Mouse (Mus musculus) intestine, embryonic 14.5 days (tissue): ENCODE data around the gene Gm42688. TPM values are rescaled to one million over a fixed set of nuclear protein-coding genes. Genes with fewer than 3 reads are reported as not detected.

Experiments
- ATAC-seq: fragments of 200-750 bp; cut with Nextera tagmentation; replicated peaks from 2 replicates; pipeline ENCODE4 v1.8.0; 2017; ENCODE audit warnings: low read depth, moderate number of reproducible peaks, moderate TSS enrichment, moderate library complexity; ENCODE audit not compliant: low FRiP score, low TSS enrichment
- DNase-seq: peaks from one replicate; pipeline ENCODE4 v3.0.0-alpha.2; 2018; ENCODE audit warnings: low spot score
- H3K27ac ChIP-seq: fragments of 300-500 bp; sonication (generic); 2 replicates; pipeline ENCODE4 v1.5.1; 2014; ENCODE audit warnings: low read depth, mild to moderate bottlenecking, control low read depth
- H3K27me3 ChIP-seq: fragments of 300-500 bp; sonication (generic); replicated peaks from 2 replicates; pipeline ENCODE4 v1.6.1; 2014; ENCODE audit warnings: low read length, control low read depth; ENCODE audit not compliant: control insufficient read depth, insufficient read depth
- H3K36me3 ChIP-seq: fragments of 300-500 bp; sonication (generic); 2 replicates; pipeline ENCODE4 v1.6.1; 2014; ENCODE audit warnings: low read length, control low read depth; ENCODE audit not compliant: control insufficient read depth, insufficient read depth
- H3K4me1 ChIP-seq: fragments of 300-500 bp; sonication (generic); replicated peaks from 2 replicates; pipeline ENCODE4 v1.6.1; 2014; ENCODE audit warnings: low read length, control low read depth, mixed read lengths; ENCODE audit not compliant: control insufficient read depth, insufficient read depth
- H3K4me2 ChIP-seq: fragments of 300-500 bp; sonication (generic); 2 replicates; pipeline ENCODE4 v1.6.1; 2014; ENCODE audit warnings: low read length
- H3K4me3 ChIP-seq: fragments of 300-500 bp; sonication (generic); 2 replicates; pipeline ENCODE4 v1.5.1; 2014; ENCODE audit warnings: low read depth, low read length, control low read depth, mixed read lengths
- H3K9ac ChIP-seq: fragments of 300-500 bp; sonication (generic); 2 replicates; pipeline ENCODE4 v1.6.1; 2014; ENCODE audit warnings: mild to moderate bottlenecking, low read length
- H3K9me3 ChIP-seq: fragments of 300-500 bp; sonication (generic); 2 replicates; pipeline ENCODE4 v1.6.1; 2016; ENCODE audit warnings: low read length, control low read depth; ENCODE audit not compliant: control insufficient read depth
- WGBS: fragments of 180-500 bp; shearing (Covaris S2); extraction: QIAGEN DNeasy Blood & Tissue Kit; methylation state at CpG from one replicate; pipeline ENCODE4 v1.1.7; 2014; 5-methylcytosine and 5-hydroxymethylcytosine counted together
- polyA plus RNA-seq: library from polyadenylated mRNA; unstranded; fragments of >200 nt; fragmentation: Nextera tagmentation; extraction: Ambion mirVana; gene quantifications from 2 replicates; pipeline ENCODE4 v1.2.1, GENCODE M21; 2014

Gene Gm42688
- polyA plus RNA-seq, 1 experiment from 2014 or later = 2.6 TPM

- WGBS = under 1% methylated on average over 25 of the region's 26 CpGs
- H3K9ac ChIP-seq = peak overlapping the region; percentile 93
These were observed 35.6 kb downstream of the Gm42688 start for GRCm38 (mm10) chr6:83136881-83137575.

GRCm38 (mm10) chr6:83137576-83137950 lies 36.1 kb downstream of the Gm42688 start:
- peak overlapping the region; percentile 100 for H3K27ac ChIP-seq
- peak overlapping the region; percentile 80 for H3K4me2 ChIP-seq
- H3K4me3 ChIP-seq = peak overlapping the region; percentile 64
- DNase-seq = no peak
- no peaks in the 10 kb centered on the region for H3K27me3 ChIP-seq
- peak overlapping the region; percentile 93 for H3K9ac ChIP-seq
- 0% methylated on average over 12 of the region's 12 CpGs for WGBS
- H3K9me3 ChIP-seq = no peaks in the 10 kb centered on the region
- no peaks in the 10 kb centered on the region for H3K36me3 ChIP-seq
- ATAC-seq = peak; percentile 69
- H3K4me1 ChIP-seq = peaks cover 43% of the 10 kb centered on the region

More at GRCm38 (mm10) chr6:83136881-83137575, 35.6 kb downstream of the Gm42688 start:
- DNase-seq (peak; percentile 95), ATAC-seq (peak; percentile 83)
- Histone ChIP-seq H3K36me3 (no peaks in the 10 kb centered on the region), H3K27me3 (no peaks in the 10 kb centered on the region), H3K4me1 (peaks cover 38% of the 10 kb centered on the region), H3K4me2 (peak overlapping the region; percentile 80), H3K9me3 (no peaks in the 10 kb centered on the region), H3K27ac (peak overlapping the region; percentile 100), H3K4me3 (peak overlapping the region; percentile 64)

GRCm38 (mm10) chr6:83138056-83138455 lies 36.6 kb downstream of the Gm42688 start:
- Histone ChIP-seq H3K27me3 (no peaks in the 10 kb centered on the region), H3K4me3 (peak overlapping the region; percentile 64), H3K36me3 (no peaks in the 10 kb centered on the region), H3K4me1 (peaks cover 43% of the 10 kb centered on the region), H3K9me3 (no peaks in the 10 kb centered on the region), H3K4me2 (peak overlapping the region; percentile 80), H3K27ac (peak overlapping the region; percentile 100), H3K9ac (peak overlapping the region; percentile 93)
- peak; percentile 34; the same call in 1 of the 2 replicates for ATAC-seq
- DNase-seq = no peak
- whole genome bisulfite sequencing = 0% methylated on average over 11 of the region's 11 CpGs

- DNase-seq (no peak), ATAC-seq (no peak)
- H3K4me1 ChIP-seq = peaks cover 39% of the 10 kb centered on the region
- H3K4me2 ChIP-seq = no peak overlapping the region
- H3K36me3 ChIP-seq = no peaks in the 10 kb centered on the region; the same call in 1 of the 2 replicates
- H3K27me3 ChIP-seq = no peaks in the 10 kb centered on the region
- no peak overlapping the region for H3K4me3 ChIP-seq
- H3K9ac ChIP-seq = no peak overlapping the region
- H3K27ac ChIP-seq = no peak overlapping the region
- H3K9me3 ChIP-seq = no peaks in the 10 kb centered on the region
- WGBS = 86% methylated on average over 8 of the region's 8 CpGs
These were observed 38.6 kb downstream of the Gm42688 start for GRCm38 (mm10) chr6:83140044-83140443.

- Histone ChIP-seq H3K9ac (no peak overlapping the region), H3K36me3 (peaks cover 9% of the 10 kb centered on the region), H3K9me3 (no peaks in the 10 kb centered on the region), H3K27ac (no peak overlapping the region), H3K27me3 (no peaks in the 10 kb centered on the region), H3K4me3 (peak overlapping the region; percentile 18), H3K4me1 (peaks cover 29% of the 10 kb centered on the region), H3K4me2 (peak overlapping the region; percentile 51)
- ATAC-seq (no peak), DNase-seq (no peak)
- 33% methylated on average over 4 of the region's 4 CpGs for WGBS
These were observed 40.2 kb downstream of the Gm42688 start for GRCm38 (mm10) chr6:83141636-83142035.

DNA sequence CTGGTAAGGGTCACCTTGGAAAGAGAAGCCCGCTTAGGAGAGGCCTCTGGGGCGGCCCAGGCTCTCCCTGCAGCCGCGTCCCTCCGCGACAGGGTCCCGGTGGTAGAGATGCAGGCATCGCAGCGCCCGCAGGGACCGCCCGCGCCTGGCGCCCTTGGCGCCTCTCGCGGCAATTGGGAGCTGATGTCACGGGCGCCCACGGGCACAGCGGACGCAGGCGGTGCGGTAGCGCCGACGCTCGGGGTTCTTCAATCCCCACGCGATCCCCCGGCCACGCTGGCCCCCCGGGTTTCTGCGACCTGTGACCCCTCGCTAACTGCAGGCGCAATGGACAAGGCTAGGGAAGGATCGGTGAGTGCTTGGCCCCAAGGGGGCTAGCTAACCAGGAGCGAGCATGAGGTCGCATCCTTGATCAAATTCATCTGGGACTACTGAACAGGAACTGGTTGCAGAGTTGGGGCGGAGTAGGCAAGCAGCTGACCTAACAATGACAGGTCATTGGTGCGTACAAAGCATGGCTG lies 40.9 kb downstream of the Gm42688 start:
- H3K4me1 ChIP-seq = peaks cover 29% of the 10 kb centered on the region
- peaks cover 16% of the 10 kb centered on the region for H3K36me3 ChIP-seq
- peak overlapping the region; percentile 18 for H3K4me3 ChIP-seq
- ATAC-seq = no peak
- WGBS = 12% methylated on average over 39 of the region's 41 CpGs
- no peak overlapping the region for H3K27ac ChIP-seq
- no peaks in the 10 kb centered on the region for H3K9me3 ChIP-seq
- H3K4me2 ChIP-seq = peak overlapping the region; percentile 51
- H3K27me3 ChIP-seq = no peaks in the 10 kb centered on the region
- DNase-seq = no peak
- peak overlapping the region; percentile 32 for H3K9ac ChIP-seq

- no peak overlapping the region for H3K27ac ChIP-seq
- no peak overlapping the region for H3K4me2 ChIP-seq
- peaks cover 27% of the 10 kb centered on the region for H3K4me1 ChIP-seq
- WGBS = 54% methylated on average over 10 of the region's 11 CpGs
- H3K9ac ChIP-seq = no peak overlapping the region
- no peak overlapping the region for H3K4me3 ChIP-seq
- DNase-seq (no peak), ATAC-seq (no peak)
- H3K36me3 ChIP-seq = peaks cover 22% of the 10 kb centered on the region
- H3K9me3 ChIP-seq = no peaks in the 10 kb centered on the region
- H3K27me3 ChIP-seq = no peaks in the 10 kb centered on the region
These were observed 41.5 kb downstream of the Gm42688 start for GRCm38 (mm10) chr6:83142886-83143285.

- 68% methylated on average over 2 of the region's 2 CpGs for WGBS
- Histone ChIP-seq H3K36me3 (peaks cover 42% of the 10 kb centered on the region), H3K4me2 (no peak overlapping the region), H3K9ac (no peak overlapping the region), H3K4me1 (peaks cover 11% of the 10 kb centered on the region), H3K27me3 (no peaks in the 10 kb centered on the region), H3K9me3 (no peaks in the 10 kb centered on the region), H3K27ac (no peak overlapping the region), H3K4me3 (no peak overlapping the region)
- ATAC-seq (no peak), DNase-seq (no peak)
These were observed 43.8 kb downstream of the Gm42688 start for GRCm38 (mm10) chr6:83145209-83145608.

DNA sequence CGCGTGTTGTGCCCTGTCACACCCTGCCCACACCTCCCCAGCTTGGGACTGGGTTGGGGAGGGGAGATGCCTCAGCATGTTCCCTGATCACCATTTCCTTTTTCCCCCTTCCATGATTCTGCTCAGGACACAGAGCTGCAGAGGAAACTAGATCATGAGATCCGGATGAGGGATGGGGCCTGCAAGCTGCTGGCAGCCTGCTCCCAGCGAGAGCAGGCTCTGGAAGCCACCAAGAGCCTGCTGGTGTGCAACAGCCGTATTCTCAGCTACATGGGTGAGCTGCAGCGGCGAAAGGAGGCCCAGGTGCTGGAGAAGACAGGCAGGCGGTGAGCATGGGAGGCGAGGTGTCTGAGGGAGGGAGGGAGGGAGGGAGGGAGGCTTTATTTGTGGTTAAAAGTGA lies 44.4 kb downstream of the Gm42688 start:
- H3K4me3 ChIP-seq = no peak overlapping the region
- ATAC-seq (no peak), DNase-seq (no peak)
- H3K4me2 ChIP-seq = no peak overlapping the region
- no peaks in the 10 kb centered on the region for H3K9me3 ChIP-seq
- H3K9ac ChIP-seq = no peak overlapping the region
- peaks cover 47% of the 10 kb centered on the region for H3K36me3 ChIP-seq
- no peaks in the 10 kb centered on the region for H3K27me3 ChIP-seq
- peaks cover 11% of the 10 kb centered on the region for H3K4me1 ChIP-seq
- H3K27ac ChIP-seq = no peak overlapping the region
- WGBS = 68% methylated on average over 9 of the region's 9 CpGs
